Mouse (Mus musculus) intestine, postnatal 0 days (tissue): ENCODE results near the gene Vps13c. TPM values are rescaled to one million over a fixed set of nuclear protein-coding genes. Genes with fewer than 3 reads are reported as not detected.

Source experiments
- ATAC-seq: fragments of 200-750 bp; cut with Nextera tagmentation; 2 replicates; pipeline ENCODE4 v1.8.0; 2017; ENCODE audit warnings: mild to moderate bottlenecking, moderate TSS enrichment, moderate library complexity
- H3K27ac ChIP-seq: fragments of 300-500 bp; sonication (generic); 2 replicates; pipeline ENCODE4 v1.5.1; 2014; ENCODE audit warnings: mild to moderate bottlenecking, low read depth, low read length, moderate library complexity
- H3K27me3 ChIP-seq: fragments of 300-500 bp; sonication (generic); replicated peaks from 2 replicates; pipeline ENCODE4 v1.6.1; 2014; ENCODE audit warnings: low read length, mixed read lengths; ENCODE audit not compliant: control insufficient read depth, insufficient read depth
- H3K36me3 ChIP-seq: fragments of 300-500 bp; sonication (generic); 2 replicates; pipeline ENCODE4 v1.6.1; 2014; ENCODE audit warnings: mild to moderate bottlenecking, moderate library complexity; ENCODE audit not compliant: control insufficient read depth, insufficient read depth
- H3K4me1 ChIP-seq: fragments of 300-500 bp; sonication (generic); replicated peaks from 2 replicates; pipeline ENCODE4 v1.6.1; 2014; ENCODE audit warnings: antibody characterized with exemption, low read length, mixed read lengths; ENCODE audit not compliant: control insufficient read depth, insufficient read depth
- H3K4me2 ChIP-seq: fragments of 300-500 bp; sonication (generic); replicated peaks from 2 replicates; pipeline ENCODE4 v1.6.1; 2014; ENCODE audit warnings: low read depth, mild to moderate bottlenecking, moderate library complexity
- H3K4me3 ChIP-seq: fragments of 300-500 bp; sonication (generic); 2 replicates; pipeline ENCODE4 v1.5.1; 2014; ENCODE audit warnings: low read depth, low read length
- H3K9ac ChIP-seq: fragments of 300-500 bp; sonication (generic); 2 replicates; pipeline ENCODE4 v1.6.1; 2014; ENCODE audit warnings: mild to moderate bottlenecking, low read depth, low read length
- H3K9me3 ChIP-seq: fragments of 300-500 bp; sonication (generic); 2 replicates; pipeline ENCODE4 v1.6.1; 2016; ENCODE audit warnings: mixed run types; ENCODE audit not compliant: control insufficient read depth
- CTCF ChIP-seq: sonication (generic); IDR thresholded peaks from 2 replicates; pipeline ENCODE4 v1.5.1; 2016; ENCODE audit warnings: low read depth, mild to moderate bottlenecking, control low read depth, antibody characterized with exemption, moderate library complexity
- WGBS: fragments of 180-500 bp; shearing (Covaris S2); extraction: QIAGEN DNeasy Blood & Tissue Kit; methylation state at CpG from one replicate; pipeline ENCODE4 v1.1.7; 2014; 5-methylcytosine and 5-hydroxymethylcytosine counted together
- polyA plus RNA-seq: library from polyadenylated mRNA; unstranded; fragments of >200 nt; fragmentation: Nextera tagmentation; extraction: Ambion mirVana; gene quantifications from 2 replicates; pipeline ENCODE4 v1.2.1, GENCODE M21; 2015

Vps13c gene
- polyA plus RNA-seq, 1 experiment from 2014 or later, result 2.6 TPM

- WGBS, result 73% methylated on average over 16 of the region's 16 CpGs
- H3K4me2 ChIP-seq, result no peak overlapping the region
Measured at GRCm38 (mm10) chr9:67869691-67870450, 29.7 kb downstream of the Vps13c start.

GRCm38 (mm10) chr9:67874522-67875222 lies 34.5 kb downstream of the Vps13c start:
- no peak for TF ChIP-seq CTCF
- H3K36me3 ChIP-seq, result peaks cover 7% of the 10 kb centered on the region; the same call in 1 of the 2 replicates
- H3K4me3 ChIP-seq, result no peak overlapping the region
- H3K9ac ChIP-seq, result no peak overlapping the region
- ATAC-seq, result no peak
- H3K4me1 ChIP-seq, result no peaks in the 10 kb centered on the region
- H3K9me3 ChIP-seq, result no peaks in the 10 kb centered on the region
- H3K4me2 ChIP-seq, result no peak overlapping the region
- no peaks in the 10 kb centered on the region for H3K27me3 ChIP-seq
- WGBS, result 66% methylated on average over 7 of the region's 7 CpGs
- no peak overlapping the region for H3K27ac ChIP-seq

More at GRCm38 (mm10) chr9:67869691-67870450, 29.7 kb downstream of the Vps13c start:
- Histone ChIP-seq H3K9me3 (no peaks in the 10 kb centered on the region), H3K27me3 (no peaks in the 10 kb centered on the region), H3K27ac (no peak overlapping the region), H3K9ac (no peak overlapping the region), H3K4me1 (no peaks in the 10 kb centered on the region; the same call in 1 of the 2 replicates), H3K36me3 (no peaks in the 10 kb centered on the region), H3K4me3 (no peak overlapping the region)
- no peak for ATAC-seq
- TF ChIP-seq CTCF, result no peak

DNA sequence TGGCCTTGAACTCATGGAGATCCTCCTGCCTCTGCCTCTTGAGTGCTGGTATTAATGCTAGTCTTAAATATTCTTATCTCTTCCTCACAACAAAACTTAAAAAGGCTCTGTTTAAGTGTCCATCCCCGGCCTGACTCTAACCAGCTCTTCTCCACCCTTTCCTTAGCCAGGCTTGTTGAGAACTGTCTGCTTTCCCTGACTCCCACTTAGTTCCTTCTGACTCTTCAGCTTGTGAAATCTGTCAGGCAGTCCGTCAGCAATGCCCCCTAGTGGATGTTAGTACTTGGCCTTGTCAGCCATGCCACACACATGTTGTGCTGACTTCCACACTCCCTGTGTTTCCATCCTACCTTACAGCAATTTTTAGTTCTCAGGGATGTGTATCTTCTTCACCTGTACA lies 35.1 kb downstream of the Vps13c start:
- Histone ChIP-seq H3K4me1 (no peaks in the 10 kb centered on the region), H3K36me3 (peaks cover 7% of the 10 kb centered on the region; the same call in 1 of the 2 replicates), H3K9me3 (no peaks in the 10 kb centered on the region), H3K27me3 (no peaks in the 10 kb centered on the region), H3K4me3 (no peak overlapping the region), H3K9ac (no peak overlapping the region), H3K27ac (no peak overlapping the region), H3K4me2 (no peak overlapping the region)
- 64% methylated on average over 2 of the region's 2 CpGs for WGBS
- ATAC-seq, result no peak
- peak; percentile 88 for TF ChIP-seq CTCF

GRCm38 (mm10) chr9:67877081-67877718 lies 37.0 kb downstream of the Vps13c start:
- 78% methylated on average over 14 of the region's 14 CpGs for WGBS
- no peak overlapping the region for H3K27ac ChIP-seq
- H3K4me2 ChIP-seq, result no peak overlapping the region

GRCm38 (mm10) chr9:67878197-67878769 lies 38.1 kb downstream of the Vps13c start:
- Histone ChIP-seq H3K4me3 (no peak overlapping the region), H3K9me3 (no peaks in the 10 kb centered on the region), H3K36me3 (peaks cover 16% of the 10 kb centered on the region; the same call in 1 of the 2 replicates), H3K9ac (no peak overlapping the region), H3K27ac (no peak overlapping the region), H3K4me2 (no peak overlapping the region), H3K27me3 (no peaks in the 10 kb centered on the region), H3K4me1 (no peaks in the 10 kb centered on the region)
- 89% methylated on average over 11 of the region's 11 CpGs for WGBS
- ATAC-seq, result no peak
- no peak for TF ChIP-seq CTCF

More at GRCm38 (mm10) chr9:67877081-67877718, 37.0 kb downstream of the Vps13c start:
- Histone ChIP-seq H3K9me3 (no peaks in the 10 kb centered on the region), H3K27me3 (no peaks in the 10 kb centered on the region), H3K9ac (no peak overlapping the region), H3K4me3 (no peak overlapping the region), H3K36me3 (peaks cover 16% of the 10 kb centered on the region; the same call in 1 of the 2 replicates), H3K4me1 (no peaks in the 10 kb centered on the region)
- no peak for ATAC-seq
- TF ChIP-seq CTCF, result no peak
